ENCODE assay signal across 8 mouse cellular contexts in the genomic region with DNA sequence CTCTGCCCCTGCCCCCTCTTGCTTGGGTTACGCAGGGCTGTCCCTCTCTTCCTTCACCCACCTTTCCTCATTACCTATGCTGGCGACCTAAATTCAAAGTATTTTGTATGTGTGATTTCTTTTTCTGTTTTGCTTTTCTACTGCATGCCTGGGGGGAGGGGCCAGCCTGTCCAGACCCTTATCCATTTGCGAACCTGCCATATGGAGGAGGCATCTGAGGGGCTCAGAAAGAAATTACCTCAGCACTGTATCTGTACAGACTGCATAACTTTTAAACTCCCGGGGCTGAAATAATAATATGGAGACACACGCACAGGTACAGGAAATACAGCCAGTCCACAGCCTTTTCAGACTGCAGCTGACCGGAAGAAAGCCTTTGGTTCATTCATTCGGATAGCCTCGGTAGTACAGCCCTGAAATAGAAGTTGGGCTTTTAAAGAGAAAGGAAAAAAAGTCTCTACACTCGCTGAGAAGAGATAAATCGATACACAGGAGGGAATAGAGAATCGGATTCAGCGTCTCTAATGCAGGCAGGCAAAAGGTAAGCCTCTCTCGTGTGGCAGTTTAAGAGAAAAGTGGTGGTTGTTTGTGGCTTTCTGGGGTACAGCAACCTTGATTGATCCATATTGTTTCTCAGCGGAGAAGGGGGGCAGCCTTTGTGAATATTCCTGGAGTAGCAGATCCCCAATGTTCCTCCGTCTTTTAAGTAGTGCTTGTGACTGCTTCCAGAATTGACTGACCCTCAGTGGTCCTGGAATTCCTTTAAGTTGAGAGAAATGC. TPM values are rescaled to one million over a fixed set of nuclear protein-coding genes. Genes with fewer than 3 reads are reported as not detected.
A peak's percentile ranks its signal among the peaks of the same experiment; 100 is the strongest.
DNase-seq lines count a peak whose midpoint lies in the region; ATAC-seq lines count a peak whose summit lies in the region.

Gene Kdm2b (minus strand): TSS at position 273 of the 780 bp plus-strand sequence.

- peak within 1 kb of the TSS; percentile 84 for H3K9ac ChIP-seq in embryonic facial prominence, embryonic 14.5 days (ENCODE audit: low read depth, low read length)

- H3K9me3 ChIP-seq in embryonic facial prominence, embryonic 14.5 days (ENCODE audit: control insufficient read depth, low read length): no peaks in the 10 kb centered on the region

- no peaks in the 10 kb centered on the region for H3K36me3 ChIP-seq in embryonic facial prominence, embryonic 14.5 days (ENCODE audit: control insufficient read depth, insufficient read depth, low read length)
- no peaks in the 10 kb centered on the region for H3K36me3 ChIP-seq in splenic B cell, adult 2 months (ENCODE audit: control insufficient read depth, insufficient read depth, low read length, poor library complexity, severe bottlenecking)

- H3K4me2 ChIP-seq in embryonic facial prominence, embryonic 14.5 days (ENCODE audit: low read depth, low read length): peak within 1 kb of the TSS; percentile 99

- DNase-seq in CD4-positive helper T cell, adult 2 months (ENCODE audit: low read depth, low spot score): peak; percentile 70
- DNase-seq in Muller cell, postnatal 12 days (ENCODE audit: inconsistent ontology term): peak; percentile 45
- DNase-seq in embryonic facial prominence, embryonic 14.5 days (ENCODE audit: low spot score): no peak
- peak; percentile 27 to 49 for DNase-seq in heart, postnatal 10 days
- peak; percentile 34 to 46 for DNase-seq in kidney, postnatal 25 days
- peak; percentile 26 for DNase-seq in lung, postnatal 25 days (ENCODE audit: low spot score)
- peak; percentile 58 for DNase-seq in splenic B cell, adult 2 months (ENCODE audit: low read depth, low spot score)
- DNase-seq in right cerebral cortex, postnatal 25 days: no peak

- intact Hi-C loops in heart, postnatal 10 days (cut with DNase I): loop anchor here (2.0 kb wide), 1 partner anchor 23 kb away; no protein-coding TSS in a partner anchor

- H3K4me3 ChIP-seq in embryonic facial prominence, embryonic 14.5 days (ENCODE audit: low read depth, low read length): peak within 1 kb of the TSS; percentile 67

- H3K27ac ChIP-seq in embryonic facial prominence, embryonic 14.5 days (replicated peaks; ENCODE audit: low read depth, low read length): peak within 1 kb of the TSS; percentile 83

- ATAC-seq in embryonic facial prominence, embryonic 14.5 days (ENCODE audit: low read depth): 0 out of 2 replicates have a peak, but pooled peaks have one; percentile 7

- H3K27me3 ChIP-seq in embryonic facial prominence, embryonic 14.5 days (replicated peaks; ENCODE audit: control insufficient read depth, insufficient read depth, low read length): 0 out of 2 replicates have a peak, but pooled peaks cover 2% of the 10 kb centered on the region
- no peaks in the 10 kb centered on the region; the same call in 1 of the 2 replicates for H3K27me3 ChIP-seq in splenic B cell, adult 2 months (ENCODE audit: control insufficient read depth, insufficient read depth, low read length, poor library complexity, severe bottlenecking)

- H3K4me1 ChIP-seq in embryonic facial prominence, embryonic 14.5 days (ENCODE audit: control insufficient read depth, insufficient read depth, low read length): peaks cover 25% of the 10 kb centered on the region

- WGBS in embryonic facial prominence, embryonic 14.5 days: 5% methylated on average over 15 of the region's 15 CpGs

RNA-seq across cellular contexts. Expression of gene Kdm2b, which starts in this region (rescaled TPM):
- polyA plus RNA-seq in embryonic facial prominence, embryonic 14.5 days (2014; fragmentation: Nextera tagmentation; extraction: Ambion mirVana): 30.1 and 31.0 TPM in 2 replicates
- total RNA-seq in heart, postnatal 10 days (2021): 10 to 100 TPM; 23.1 to 23.3 TPM

Comparison
In these comparisons a context has a peak if more than half of its experiments do, and no peak if none do; other contexts are left out.
1. DNase-seq: peak in CD4-positive helper T cell, adult 2 months (single experiment), Muller cell, postnatal 12 days (single experiment), heart, postnatal 10 days (2 of 2), kidney, postnatal 25 days (2 of 2), lung, postnatal 25 days (single experiment) and splenic B cell, adult 2 months (single experiment); none in embryonic facial prominence, embryonic 14.5 days (single experiment) and right cerebral cortex, postnatal 25 days (single experiment).